19 mouse cellular contexts compared by ENCODE assay signal in the genomic region with DNA sequence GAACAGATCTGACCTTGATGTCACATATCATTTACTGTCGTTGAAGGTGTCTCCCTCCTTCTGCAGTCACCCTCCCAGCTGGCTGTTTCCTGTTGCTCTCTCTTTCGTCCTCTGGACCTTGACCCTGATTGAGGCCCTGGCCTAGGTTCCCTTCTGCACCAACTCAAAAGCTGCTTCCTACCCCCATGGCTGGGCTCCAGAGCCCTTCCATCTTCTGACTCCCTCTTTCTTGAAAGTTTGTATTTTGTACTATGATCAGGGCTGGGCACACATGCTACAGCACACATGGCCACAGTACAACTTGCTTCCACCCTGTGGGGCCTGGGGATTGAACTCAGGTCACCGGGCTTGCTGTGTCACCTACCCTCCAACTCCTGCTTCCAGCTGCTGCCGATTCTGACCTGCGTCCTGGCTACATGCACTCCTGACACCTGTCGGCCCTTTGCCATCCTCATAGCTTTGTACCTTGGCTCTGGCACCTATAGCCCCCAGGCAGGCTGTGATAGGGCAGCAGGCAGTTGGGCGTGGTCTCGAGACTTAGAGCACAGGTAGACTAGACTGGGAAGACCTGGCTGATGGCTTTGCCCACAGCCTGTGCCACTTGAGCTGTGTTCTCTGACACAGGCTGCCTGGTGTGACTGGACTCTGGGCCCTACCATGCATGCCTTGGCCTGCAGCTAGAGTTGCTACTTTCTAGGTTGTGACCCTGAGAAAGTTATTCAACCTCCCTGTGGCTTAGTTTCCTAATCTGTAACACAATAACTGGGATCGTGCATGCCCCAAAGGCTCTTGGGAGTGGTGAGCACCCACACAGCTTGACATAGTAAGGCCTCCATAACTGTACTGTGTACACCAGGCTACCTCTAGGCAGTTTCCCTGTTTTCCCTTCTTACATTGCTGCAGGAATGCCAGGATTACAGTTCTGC. TPM values are rescaled to one million over a fixed set of nuclear protein-coding genes. Genes with fewer than 3 reads are reported as not detected.
DNase-seq lines count a peak whose midpoint lies in the region; ATAC-seq lines count a peak whose summit lies in the region.
"Had no signal": no experiment of that assay in that cellular context is flagged by ENCODE, and none has a peak within 500 bp of the region (broad histone marks: within the 10 kb centered on the region; RNA-seq: fewer than 3 reads in every experiment).

No protein-coding gene starts in this region.

- no peak overlapping the region for H3K4me3 ChIP-seq in limb, embryonic 12.5 days (replicated peaks)
- H3K4me3 ChIP-seq in limb, embryonic 10.5 days = no peak overlapping the region
- H3K4me3 ChIP-seq in intestine, embryonic 16.5 days (ENCODE audit: low read length) = no peak overlapping the region
- no peak overlapping the region for H3K4me3 ChIP-seq in liver, embryonic 16.5 days (ENCODE audit: low read depth, low read length)
- H3K4me3 ChIP-seq: heart, embryonic 13.5 days; hindbrain, embryonic 15.5 days; limb, embryonic 13.5 days; megakaryocyte, embryonic 14.5 days; midbrain, embryonic 15.5 days had no signal

- 81% methylated on average over 9 of the region's 9 CpGs for WGBS in limb, embryonic 12.5 days
- 87% methylated on average over 9 of the region's 9 CpGs for WGBS in limb, embryonic 10.5 days
- WGBS in intestine, embryonic 16.5 days = 74% methylated on average over 9 of the region's 9 CpGs
- WGBS in liver, embryonic 16.5 days (ENCODE audit: insufficient replicate concordance) = 73% methylated on average over 9 of the region's 9 CpGs

- no peaks in the 10 kb centered on the region for H3K27me3 ChIP-seq in limb, embryonic 12.5 days
- no peaks in the 10 kb centered on the region for H3K27me3 ChIP-seq in limb, embryonic 10.5 days (ENCODE audit: low read depth, poor library complexity, severe bottlenecking)
- no peaks in the 10 kb centered on the region for H3K27me3 ChIP-seq in intestine, embryonic 16.5 days (replicated peaks; ENCODE audit: control insufficient read depth, insufficient read depth, low read length)
- no peaks in the 10 kb centered on the region for H3K27me3 ChIP-seq in liver, embryonic 16.5 days (ENCODE audit: control insufficient read depth, insufficient read depth, low read depth, low read length)
- H3K27me3 ChIP-seq: heart, embryonic 13.5 days; hindbrain, embryonic 15.5 days; limb, embryonic 13.5 days; megakaryocyte, embryonic 14.5 days; midbrain, embryonic 15.5 days had no signal

- H3K9ac ChIP-seq in limb, embryonic 12.5 days (replicated peaks) = 0 out of 2 replicates have a peak overlapping the region, but pooled peaks have one; percentile 27
- 0 out of 2 replicates have a peak overlapping the region, but pooled peaks have one; percentile 26 for H3K9ac ChIP-seq in intestine, embryonic 16.5 days (ENCODE audit: low read depth, low read length)
- H3K9ac ChIP-seq in liver, embryonic 16.5 days (ENCODE audit: low read depth, low read length) = no peak overlapping the region
- H3K9ac ChIP-seq: heart, embryonic 13.5 days; hindbrain, embryonic 15.5 days; limb, embryonic 13.5 days; midbrain, embryonic 15.5 days had no signal

- no peak overlapping the region for H3K27ac ChIP-seq in limb, embryonic 12.5 days
- no peak overlapping the region for H3K27ac ChIP-seq in limb, embryonic 10.5 days
- H3K27ac ChIP-seq in intestine, embryonic 16.5 days (ENCODE audit: low read length) = peak overlapping the region; percentile 79
- H3K27ac ChIP-seq in liver, embryonic 16.5 days (ENCODE audit: low read length) = peak overlapping the region; percentile 43
- H3K27ac ChIP-seq: heart, embryonic 13.5 days; hindbrain, embryonic 15.5 days; limb, embryonic 13.5 days; midbrain, embryonic 15.5 days had no signal

- peaks cover 4% of the 10 kb centered on the region for H3K4me1 ChIP-seq in limb, embryonic 12.5 days (replicated peaks)
- peaks cover 8% of the 10 kb centered on the region for H3K4me1 ChIP-seq in limb, embryonic 10.5 days
- H3K4me1 ChIP-seq in intestine, embryonic 16.5 days (ENCODE audit: control insufficient read depth, insufficient read depth, low read length) = peaks cover 19% of the 10 kb centered on the region
- H3K4me1 ChIP-seq in liver, embryonic 16.5 days (ENCODE audit: control insufficient read depth, low read depth, low read length) = peaks cover 49% of the 10 kb centered on the region

- no peak overlapping the region for H3K4me2 ChIP-seq in limb, embryonic 12.5 days
- peak overlapping the region; percentile 24; the same call in 1 of the 2 replicates for H3K4me2 ChIP-seq in intestine, embryonic 16.5 days (ENCODE audit: low read depth, low read length)
- H3K4me2 ChIP-seq in liver, embryonic 16.5 days (ENCODE audit: low read depth, low read length) = no peak overlapping the region
- H3K4me2 ChIP-seq: heart, embryonic 13.5 days; hindbrain, embryonic 15.5 days; limb, embryonic 13.5 days; midbrain, embryonic 15.5 days had no signal

- H3K36me3 ChIP-seq in limb, embryonic 12.5 days = peaks cover 68% of the 10 kb centered on the region
- H3K36me3 ChIP-seq in limb, embryonic 10.5 days = peaks cover 87% of the 10 kb centered on the region
- peaks cover 3% of the 10 kb centered on the region for H3K36me3 ChIP-seq in intestine, embryonic 16.5 days (ENCODE audit: control insufficient read depth, insufficient read depth, low read length)
- peaks cover 54% of the 10 kb centered on the region for H3K36me3 ChIP-seq in liver, embryonic 16.5 days (ENCODE audit: control insufficient read depth, insufficient read depth)

- DNase-seq in cerebellum, adult 9-11 months = peak; percentile 56
- DNase-seq in cerebellum, postnatal 25 days = no peak
- no peak for DNase-seq in limb, embryonic 10.5 days (ENCODE audit: low spot score)
- DNase-seq in layer of hippocampus, adult 8-10 months (ENCODE audit: low spot score in 2 of 2) = no peak
- DNase-seq: adrenal gland, postnatal 25 days; B cell, adult 2 months; cerebellum, postnatal 14 days; heart, postnatal 36 days; layer of hippocampus, postnatal 36 days had no signal

- no peaks in the 10 kb centered on the region for H3K9me3 ChIP-seq in limb, embryonic 12.5 days
- H3K9me3 ChIP-seq in limb, embryonic 10.5 days (replicated peaks) = no peaks in the 10 kb centered on the region
- H3K9me3 ChIP-seq in intestine, embryonic 16.5 days (ENCODE audit: control insufficient read depth, low read length) = no peaks in the 10 kb centered on the region
- H3K9me3 ChIP-seq in liver, embryonic 16.5 days (replicated peaks; ENCODE audit: control insufficient read depth, low read length) = no peaks in the 10 kb centered on the region
- H3K9me3 ChIP-seq: heart, embryonic 13.5 days; hindbrain, embryonic 15.5 days; limb, embryonic 13.5 days; megakaryocyte, embryonic 14.5 days; midbrain, embryonic 15.5 days had no signal

- ATAC-seq in limb, embryonic 12.5 days (ENCODE audit: insufficient number of reproducible peaks, insufficient read depth, low FRiP score, low TSS enrichment, low read depth) = no peak
- ATAC-seq in intestine, embryonic 16.5 days = peak; percentile 69
- ATAC-seq in liver, embryonic 16.5 days (ENCODE audit: low read depth) = no peak
- ATAC-seq: forebrain, embryonic 14.5 days; lung, postnatal 0 days; midbrain, embryonic 15.5 days had no signal

RNA-seq across cellular contexts. Expression of a gene that starts 6.2 kb away (rescaled TPM):
- polyA plus RNA-seq in limb, embryonic 12.5 days (2016; fragmentation: Nextera tagmentation; extraction: Ambion mirVana) = 140 TPM in 2 replicates
- 162 and 171 TPM in 2 replicates for polyA plus RNA-seq in limb, embryonic 10.5 days (2016; fragmentation: Nextera tagmentation; extraction: Ambion mirVana)
- 173 and 186 TPM in 2 replicates for polyA plus RNA-seq in intestine, embryonic 16.5 days (2015; fragmentation: Nextera tagmentation; extraction: Ambion mirVana)
- 196 and 234 TPM in 2 replicates for polyA plus RNA-seq in liver, embryonic 16.5 days (2015; fragmentation: Nextera tagmentation; extraction: Ambion mirVana)
- total RNA-seq in layer of hippocampus, adult 8-10 months (2022) = 10 to 100 TPM; 33.5 to 55.4 (median 42.2) TPM

RNA-seq across cellular contexts. Expression of a gene that starts 29.3 kb away (rescaled TPM):
- 65.4 and 68.7 TPM in 2 replicates for polyA plus RNA-seq in limb, embryonic 12.5 days (2016; fragmentation: Nextera tagmentation; extraction: Ambion mirVana)
- 54.1 and 63.3 TPM in 2 replicates for polyA plus RNA-seq in limb, embryonic 10.5 days (2016; fragmentation: Nextera tagmentation; extraction: Ambion mirVana)
- polyA plus RNA-seq in intestine, embryonic 16.5 days (2015; fragmentation: Nextera tagmentation; extraction: Ambion mirVana) = 50.8 and 52.8 TPM in 2 replicates
- 31.5 and 32.0 TPM in 2 replicates for polyA plus RNA-seq in liver, embryonic 16.5 days (2015; fragmentation: Nextera tagmentation; extraction: Ambion mirVana)
- 10 to 100 TPM; 20.5 to 31.0 (median 26.1) TPM for total RNA-seq in layer of hippocampus, adult 8-10 months (2022)

RNA-seq across cellular contexts. Expression of a gene that starts 29.4 kb away (rescaled TPM):
- polyA plus RNA-seq in limb, embryonic 12.5 days (2016; fragmentation: Nextera tagmentation; extraction: Ambion mirVana) = 43.2 and 47.1 TPM in 2 replicates
- 64.9 and 94.0 TPM in 2 replicates for polyA plus RNA-seq in limb, embryonic 10.5 days (2016; fragmentation: Nextera tagmentation; extraction: Ambion mirVana)
- polyA plus RNA-seq in intestine, embryonic 16.5 days (2015; fragmentation: Nextera tagmentation; extraction: Ambion mirVana) = 36.4 and 43.5 TPM in 2 replicates
- 59.6 and 64.3 TPM in 2 replicates for polyA plus RNA-seq in liver, embryonic 16.5 days (2015; fragmentation: Nextera tagmentation; extraction: Ambion mirVana)
- 10 to 100 TPM in 1 of 4 experiments, 1 to 10 TPM in 3; 5.7 to 10.6 (median 9.5) TPM for total RNA-seq in layer of hippocampus, adult 8-10 months (2022)

Comparison
In these comparisons a context has a peak if more than half of its experiments do, and no peak if none do; other contexts are left out.
1. H3K27ac ChIP-seq: peak in intestine, embryonic 16.5 days (single experiment) and liver, embryonic 16.5 days (single experiment); none in limb, embryonic 12.5 days (single experiment) and limb, embryonic 10.5 days (single experiment).